Mouse (Mus musculus): ENCODE measurements around the gene Gast. TPM values are rescaled to one million over a fixed set of nuclear protein-coding genes. Genes with fewer than 3 reads are reported as not detected.

The Gast gene
- polyA plus RNA-seq (2011; ENCODE audit: insufficient read depth, insufficient read length, low replicate concordance, missing spikeins), result not detected in 2 replicates

DNA sequence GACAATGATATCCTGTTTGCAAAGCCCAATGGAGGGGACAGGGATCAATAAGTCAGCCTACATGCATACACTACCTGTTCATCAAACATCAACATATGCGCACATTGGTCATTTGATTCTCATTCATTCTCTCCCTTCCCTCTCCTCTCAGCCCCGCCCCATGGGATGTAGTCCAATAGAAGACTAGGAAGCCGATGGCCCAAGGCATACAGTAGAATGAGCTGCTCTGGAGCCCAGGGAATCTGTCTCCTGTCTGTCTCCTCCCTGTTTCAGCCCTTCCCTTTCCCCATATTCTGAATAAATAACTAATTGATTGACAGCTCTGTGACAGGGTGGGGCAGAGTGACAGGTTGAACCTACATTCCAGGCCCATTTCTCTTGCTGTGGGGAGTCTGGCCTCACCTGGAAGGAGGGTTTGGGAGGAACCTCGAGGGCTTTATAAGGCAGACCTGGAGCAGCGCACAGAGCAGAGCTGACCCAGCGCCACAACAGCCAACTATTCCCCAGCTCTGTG lies at the start of gene Gast:
Gene Gast (plus strand): TSS at position 464 of the 514 bp plus-strand sequence.
- TF ChIP-seq POLR2A (IDR thresholded peaks at IDR 0.05; ENCODE audit: borderline replicate concordance, control insufficient read depth, low read depth, low read length), result no peak
- no peak for TF ChIP-seq CTCF (IDR thresholded peaks at IDR 0.05; ENCODE audit: control insufficient read depth, insufficient read depth, low read length)
- 78% methylated on average over 6 of the region's 6 CpGs for WGBS
- Histone ChIP-seq H3K4me3 (replicated peaks; ENCODE audit: control insufficient read depth, low read depth, low read length) (no peak within 1 kb of the TSS), H3K27ac (ENCODE audit: control insufficient read depth, insufficient read depth, low read depth, low read length, poor library complexity) (no peak within 1 kb of the TSS), H3K4me1 (ENCODE audit: control insufficient read depth, insufficient read depth, low read length) (no peaks in the 10 kb centered on the region)

DNA sequence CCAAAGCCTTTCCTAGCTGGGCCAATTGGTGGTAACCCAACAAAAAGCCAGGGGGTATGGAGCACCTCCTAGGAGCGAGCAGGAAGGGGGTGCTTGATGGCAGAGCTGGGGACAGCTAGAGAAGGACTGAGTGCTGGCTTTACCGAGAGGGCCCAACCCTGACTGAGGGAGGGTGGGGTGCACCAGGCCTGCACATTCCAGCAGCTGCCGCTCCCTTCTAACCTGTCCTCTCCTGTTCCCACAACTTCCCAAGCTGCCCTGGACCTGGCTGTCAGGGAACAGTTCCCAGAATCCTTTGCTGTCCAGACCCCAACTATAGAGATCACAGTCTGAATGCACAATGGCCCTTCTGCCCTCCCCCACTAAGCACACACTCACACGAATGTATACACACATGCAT lies 49.2 kb upstream of the Gast start:
- TF ChIP-seq CTCF (IDR thresholded peaks at IDR 0.05; ENCODE audit: control insufficient read depth, insufficient read depth, low read length), result no peak
- no peak for TF ChIP-seq POLR2A (IDR thresholded peaks at IDR 0.05; ENCODE audit: borderline replicate concordance, control insufficient read depth, low read depth, low read length)
- Histone ChIP-seq H3K4me3 (replicated peaks; ENCODE audit: control insufficient read depth, low read depth, low read length) (no peak overlapping the region), H3K4me1 (ENCODE audit: control insufficient read depth, insufficient read depth, low read length) (no peaks in the 10 kb centered on the region; the same call in 1 of the 2 replicates), H3K27ac (ENCODE audit: control insufficient read depth, insufficient read depth, low read depth, low read length, poor library complexity) (no peak overlapping the region)
- WGBS, result 78% methylated on average over 4 of the region's 4 CpGs

DNA sequence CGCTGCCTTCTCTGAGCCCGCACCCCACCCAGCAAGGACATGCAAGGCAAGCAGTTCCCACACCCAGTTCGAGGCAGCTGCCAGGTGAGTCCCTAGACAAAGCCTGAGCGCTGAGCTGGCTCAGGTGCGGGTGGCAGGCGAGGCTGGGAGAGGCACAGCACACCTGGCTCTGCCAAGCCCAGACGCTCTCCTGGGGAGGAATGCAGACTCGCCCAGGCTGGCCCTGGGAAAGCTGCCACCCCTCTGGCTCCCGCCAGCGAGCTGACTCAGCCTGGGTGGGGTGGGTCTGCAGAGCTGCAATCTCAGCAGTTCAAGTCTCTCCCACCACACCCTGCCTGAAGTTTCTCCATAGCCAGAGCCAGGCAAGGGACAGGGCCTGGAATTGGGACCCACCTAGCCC lies 47.2 kb upstream of the Gast start:
- no peak overlapping the region for H3K27ac ChIP-seq (ENCODE audit: control insufficient read depth, insufficient read depth, low read depth, low read length, poor library complexity)
- TF ChIP-seq CTCF (IDR thresholded peaks at IDR 0.05; ENCODE audit: control insufficient read depth, insufficient read depth, low read length) (no peak), POLR2A (IDR thresholded peaks at IDR 0.05; ENCODE audit: borderline replicate concordance, control insufficient read depth, low read depth, low read length) (no peak)
- WGBS, result 65% methylated on average over 10 of the region's 10 CpGs
- H3K4me3 ChIP-seq (replicated peaks; ENCODE audit: control insufficient read depth, low read depth, low read length), result no peak overlapping the region
- H3K4me1 ChIP-seq (ENCODE audit: control insufficient read depth, insufficient read depth, low read length), result no peaks in the 10 kb centered on the region; the same call in 1 of the 2 replicates

DNA sequence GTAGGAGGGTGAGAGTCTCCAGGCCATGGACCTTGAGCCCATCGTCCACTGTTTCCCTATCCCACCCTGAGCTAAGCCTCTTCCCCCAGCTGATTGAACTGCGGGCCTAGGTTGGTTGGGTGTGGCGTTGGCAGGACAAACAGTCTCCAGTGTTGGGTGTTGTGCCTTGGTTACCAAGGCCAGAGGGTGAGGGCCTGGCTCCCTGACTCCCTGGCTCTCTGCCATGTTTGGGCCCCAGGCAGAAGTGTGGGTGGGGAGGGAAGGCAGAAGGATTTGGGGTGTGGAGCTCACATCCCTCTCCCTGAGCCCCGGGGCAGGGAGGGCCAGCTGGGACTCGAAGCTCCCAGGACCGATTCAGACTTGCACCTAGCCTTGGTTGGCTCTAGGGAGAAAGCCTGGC lies 45.3 kb upstream of the Gast start:
- no peak overlapping the region for H3K4me3 ChIP-seq (replicated peaks; ENCODE audit: control insufficient read depth, low read depth, low read length)
- H3K27ac ChIP-seq (ENCODE audit: control insufficient read depth, insufficient read depth, low read depth, low read length, poor library complexity), result no peak overlapping the region
- TF ChIP-seq CTCF (IDR thresholded peaks at IDR 0.05; ENCODE audit: control insufficient read depth, insufficient read depth, low read length), result no peak
- no peak for TF ChIP-seq POLR2A (IDR thresholded peaks at IDR 0.05; ENCODE audit: borderline replicate concordance, control insufficient read depth, low read depth, low read length)
- 81% methylated on average over 6 of the region's 6 CpGs for WGBS
- no peaks in the 10 kb centered on the region for H3K4me1 ChIP-seq (ENCODE audit: control insufficient read depth, insufficient read depth, low read length)

DNA sequence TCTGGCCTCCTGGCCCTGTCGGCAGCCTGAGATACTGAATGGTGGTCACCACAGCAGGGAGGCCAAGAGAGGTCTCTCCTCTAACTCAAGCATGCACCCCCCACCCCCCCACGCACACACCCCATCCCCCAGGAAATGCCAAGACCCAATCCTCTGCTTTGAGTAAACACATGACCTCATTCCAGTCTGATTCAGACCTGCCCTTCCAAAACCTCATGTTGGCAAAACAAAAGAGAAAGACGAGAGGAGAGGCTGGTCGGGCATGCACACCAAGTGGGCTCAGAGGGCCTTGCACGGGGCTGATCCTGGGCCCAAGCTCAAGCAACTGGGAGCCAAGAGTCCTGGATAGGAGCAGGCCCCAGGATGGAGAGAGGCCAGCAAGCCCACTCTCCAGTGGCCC lies 44.0 kb upstream of the Gast start:
- Histone ChIP-seq H3K4me3 (replicated peaks; ENCODE audit: control insufficient read depth, low read depth, low read length) (no peak overlapping the region), H3K27ac (ENCODE audit: control insufficient read depth, insufficient read depth, low read depth, low read length, poor library complexity) (no peak overlapping the region), H3K4me1 (ENCODE audit: control insufficient read depth, insufficient read depth, low read length) (no peaks in the 10 kb centered on the region)
- 74% methylated on average over 5 of the region's 5 CpGs for WGBS
- TF ChIP-seq CTCF (IDR thresholded peaks at IDR 0.05; ENCODE audit: control insufficient read depth, insufficient read depth, low read length) (no peak), POLR2A (IDR thresholded peaks at IDR 0.05; ENCODE audit: borderline replicate concordance, control insufficient read depth, low read depth, low read length) (no peak)

DNA sequence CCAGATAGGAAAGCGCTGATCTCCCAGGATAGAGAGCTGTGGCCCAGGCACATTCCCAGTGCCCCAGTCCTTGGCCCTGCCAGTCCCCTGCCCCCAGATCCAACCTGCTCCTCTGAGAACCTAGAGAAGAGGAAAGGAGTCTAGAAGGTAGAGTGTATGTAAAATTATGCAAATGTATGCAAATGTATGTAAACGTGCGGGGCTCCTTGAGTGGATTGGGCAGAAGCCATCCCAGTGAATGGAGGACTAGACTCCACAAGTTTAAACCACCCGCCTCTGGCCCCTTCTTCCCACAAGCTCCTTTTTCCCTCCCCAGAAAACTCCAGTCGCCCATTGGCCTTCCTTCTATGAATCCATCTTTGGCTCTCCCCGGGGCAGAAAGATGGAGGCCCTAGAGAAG lies 41.3 kb upstream of the Gast start:
- WGBS, result 70% methylated on average over 6 of the region's 6 CpGs
- Histone ChIP-seq H3K27ac (ENCODE audit: control insufficient read depth, insufficient read depth, low read depth, low read length, poor library complexity) (no peak overlapping the region), H3K4me3 (replicated peaks; ENCODE audit: control insufficient read depth, low read depth, low read length) (no peak overlapping the region), H3K4me1 (ENCODE audit: control insufficient read depth, insufficient read depth, low read length) (no peaks in the 10 kb centered on the region)
- TF ChIP-seq POLR2A (IDR thresholded peaks at IDR 0.05; ENCODE audit: borderline replicate concordance, control insufficient read depth, low read depth, low read length) (no peak), CTCF (IDR thresholded peaks at IDR 0.05; ENCODE audit: control insufficient read depth, insufficient read depth, low read length) (no peak)

DNA sequence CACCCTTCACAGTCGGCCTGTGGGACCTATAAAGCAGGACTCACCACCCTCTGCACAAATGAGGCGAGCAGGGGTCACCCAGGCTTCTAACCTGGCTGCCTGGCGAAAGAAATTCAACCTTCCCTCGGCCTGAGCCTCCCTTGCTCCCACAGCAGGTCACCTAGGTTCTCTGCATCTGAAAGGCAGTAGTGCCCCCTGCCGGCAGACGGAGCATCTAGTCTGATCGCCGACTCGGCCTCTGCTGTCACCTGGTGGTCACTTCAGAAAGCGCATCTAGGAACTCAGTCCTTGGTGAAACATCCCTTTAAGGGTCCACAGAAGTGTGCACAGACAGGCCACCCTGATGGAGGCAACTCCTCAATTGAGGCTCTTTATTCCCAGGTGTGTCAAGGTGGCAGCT lies 38.9 kb upstream of the Gast start:
- H3K4me1 ChIP-seq (ENCODE audit: control insufficient read depth, insufficient read depth, low read length), result no peaks in the 10 kb centered on the region; the same call in 1 of the 2 replicates
- TF ChIP-seq CTCF (IDR thresholded peaks at IDR 0.05; ENCODE audit: control insufficient read depth, insufficient read depth, low read length), result peak; percentile 99
- TF ChIP-seq POLR2A (IDR thresholded peaks at IDR 0.05; ENCODE audit: borderline replicate concordance, control insufficient read depth, low read depth, low read length), result no peak
- no peak overlapping the region for H3K4me3 ChIP-seq (replicated peaks; ENCODE audit: control insufficient read depth, low read depth, low read length)
- whole genome bisulfite sequencing, result 11% methylated on average over 10 of the region's 10 CpGs
- no peak overlapping the region for H3K27ac ChIP-seq (ENCODE audit: control insufficient read depth, insufficient read depth, low read depth, low read length, poor library complexity)

DNA sequence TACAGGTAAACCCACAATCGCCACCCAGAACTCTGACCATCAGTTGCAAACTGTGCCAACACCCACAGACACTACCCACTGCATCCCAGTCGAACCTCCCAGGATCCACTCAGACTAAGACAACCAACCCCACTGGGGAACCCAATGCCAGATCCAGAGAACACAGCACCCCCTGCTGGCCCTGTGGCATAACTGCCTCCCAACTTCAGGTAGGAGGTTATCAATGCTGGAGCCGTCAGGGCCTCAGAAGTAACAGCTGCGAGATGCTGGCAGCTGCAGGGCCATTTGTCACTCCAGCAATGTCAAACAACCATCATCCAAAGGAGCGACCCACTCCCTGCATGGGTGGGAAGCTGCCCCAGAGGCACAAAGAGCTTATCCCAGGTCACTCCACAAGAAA lies 36.4 kb upstream of the Gast start:
- peak; percentile 64 for TF ChIP-seq CTCF (IDR thresholded peaks at IDR 0.05; ENCODE audit: control insufficient read depth, insufficient read depth, low read length)
- TF ChIP-seq POLR2A (IDR thresholded peaks at IDR 0.05; ENCODE audit: borderline replicate concordance, control insufficient read depth, low read depth, low read length), result no peak
- Histone ChIP-seq H3K27ac (ENCODE audit: control insufficient read depth, insufficient read depth, low read depth, low read length, poor library complexity) (no peak overlapping the region), H3K4me1 (ENCODE audit: control insufficient read depth, insufficient read depth, low read length) (no peaks in the 10 kb centered on the region; the same call in 1 of the 2 replicates), H3K4me3 (replicated peaks; ENCODE audit: control insufficient read depth, low read depth, low read length) (no peak overlapping the region)
- 34% methylated on average over 5 of the region's 5 CpGs for WGBS
